Mouse (Mus musculus): ENCODE measurements around the gene Mbtps1. TPM values are rescaled to one million over a fixed set of nuclear protein-coding genes. Genes with fewer than 3 reads are reported as not detected.

Mbtps1 gene
- polyA plus RNA-seq, 1 experiment from 2014 or later: 32.8 TPM

- 80% methylated on average over 9 of the region's 9 CpGs for WGBS
- H3K27ac ChIP-seq (ENCODE audit: low read depth, low read length): no peak overlapping the region
- H3K4me3 ChIP-seq (ENCODE audit: low read depth, low read length): no peak overlapping the region
- H3K4me2 ChIP-seq (replicated peaks; ENCODE audit: low read depth): no peak overlapping the region
- H3K9me3 ChIP-seq (ENCODE audit: control insufficient read depth): no peaks in the 10 kb centered on the region
- TF ChIP-seq CTCF (IDR thresholded peaks at IDR 0.05; ENCODE audit: low read depth): no peak
- no peak for ATAC-seq
- peaks cover 12% of the 10 kb centered on the region; the same call in 1 of the 2 replicates for H3K27me3 ChIP-seq (replicated peaks; ENCODE audit: control insufficient read depth, insufficient read depth, low read length)
- no peak overlapping the region for H3K9ac ChIP-seq (ENCODE audit: low read depth, low read length)
- H3K36me3 ChIP-seq (ENCODE audit: control insufficient read depth, insufficient read depth): no peaks in the 10 kb centered on the region
- H3K4me1 ChIP-seq (replicated peaks; ENCODE audit: control insufficient read depth, insufficient read depth, low read length): no peaks in the 10 kb centered on the region
Observed at GRCm38 (mm10) chr8:119461356-119461755, 97.2 kb downstream of the Mbtps1 start.

GRCm38 (mm10) chr8:119459724-119460123 is 98.8 kb downstream of the Mbtps1 start:
- Histone ChIP-seq H3K4me3 (ENCODE audit: low read depth, low read length) (no peak overlapping the region), H3K27me3 (replicated peaks; ENCODE audit: control insufficient read depth, insufficient read depth, low read length) (0 out of 2 replicates have a peak, but pooled peaks cover 2% of the 10 kb centered on the region), H3K9me3 (ENCODE audit: control insufficient read depth) (no peaks in the 10 kb centered on the region), H3K27ac (ENCODE audit: low read depth, low read length) (no peak overlapping the region), H3K4me1 (replicated peaks; ENCODE audit: control insufficient read depth, insufficient read depth, low read length) (no peaks in the 10 kb centered on the region), H3K4me2 (replicated peaks; ENCODE audit: low read depth) (no peak overlapping the region), H3K9ac (ENCODE audit: low read depth, low read length) (no peak overlapping the region), H3K36me3 (ENCODE audit: control insufficient read depth, insufficient read depth) (no peaks in the 10 kb centered on the region)
- TF ChIP-seq CTCF (IDR thresholded peaks at IDR 0.05; ENCODE audit: low read depth): no peak
- 21% methylated on average over 16 of the region's 16 CpGs for WGBS
- no peak for ATAC-seq

Other genes with a start within 250 kb of the Mbtps1 start
- gene Hsbp1, start 214.2 kb downstream of the Mbtps1 start, polyA plus RNA-seq (2015; fragmentation: Nextera tagmentation; extraction: Ambion mirVana): 256 and 259 TPM in 2 replicates
- 29.0 and 29.4 TPM in 2 replicates for gene Mlycd, start 163.9 kb downstream of the Mbtps1 start, polyA plus RNA-seq (2015; fragmentation: Nextera tagmentation; extraction: Ambion mirVana)
- gene Osgin1, start 124.6 kb downstream of the Mbtps1 start, polyA plus RNA-seq (2015; fragmentation: Nextera tagmentation; extraction: Ambion mirVana): 17.7 and 19.6 TPM in 2 replicates
- gene Necab2, start 112.0 kb downstream of the Mbtps1 start, polyA plus RNA-seq (2015; fragmentation: Nextera tagmentation; extraction: Ambion mirVana): 1.0 and 1.3 TPM in 2 replicates
- gene Slc38a8, start 57.0 kb downstream of the Mbtps1 start, polyA plus RNA-seq (2015; fragmentation: Nextera tagmentation; extraction: Ambion mirVana): 0.07 and 0.18 TPM in 2 replicates
- gene Hsdl1, start 16.4 kb upstream of the Mbtps1 start, polyA plus RNA-seq (2015; fragmentation: Nextera tagmentation; extraction: Ambion mirVana): 21.6 and 21.8 TPM in 2 replicates
- gene Dnaaf1, start 16.5 kb upstream of the Mbtps1 start, polyA plus RNA-seq (2015; fragmentation: Nextera tagmentation; extraction: Ambion mirVana): 3.6 and 4.2 TPM in 2 replicates
- 5.0 and 5.1 TPM in 2 replicates for gene Taf1c, start 46.5 kb upstream of the Mbtps1 start, polyA plus RNA-seq (2015; fragmentation: Nextera tagmentation; extraction: Ambion mirVana)
- gene Adad2, start 54.0 kb upstream of the Mbtps1 start, polyA plus RNA-seq (2015; fragmentation: Nextera tagmentation; extraction: Ambion mirVana): 0.08 and 0.17 TPM in 2 replicates
- 0.34 and 0.51 TPM in 2 replicates for gene Kcng4, start 76.9 kb upstream of the Mbtps1 start, polyA plus RNA-seq (2015; fragmentation: Nextera tagmentation; extraction: Ambion mirVana)
- gene Wfdc1, start 107.6 kb upstream of the Mbtps1 start, polyA plus RNA-seq (2015; fragmentation: Nextera tagmentation; extraction: Ambion mirVana): 15.5 and 15.6 TPM in 2 replicates
- 2.3 and 2.4 TPM in 2 replicates for gene Atp2c2, start 141.3 kb upstream of the Mbtps1 start, polyA plus RNA-seq (2015; fragmentation: Nextera tagmentation; extraction: Ambion mirVana)
- 7.7 and 8.4 TPM in 2 replicates for gene Tldc1, start 219.7 kb upstream of the Mbtps1 start, polyA plus RNA-seq (2015; fragmentation: Nextera tagmentation; extraction: Ambion mirVana)

All from intestine, postnatal 0 days (tissue).